Mouse (Mus musculus) heart, embryonic 11.5 days (tissue): Measurements from ENCODE around the gene Tgfb3. TPM values are rescaled to one million over a fixed set of nuclear protein-coding genes. Genes with fewer than 3 reads are reported as not detected.

ENCODE experiments used
- ATAC-seq: fragments of 200-750 bp; cut with Nextera tagmentation; replicated peaks from 2 replicates; pipeline ENCODE4 v1.8.0; 2017; ENCODE audit warnings: moderate library complexity; ENCODE audit not compliant: insufficient number of reproducible peaks, low FRiP score, low TSS enrichment
- H3K27ac ChIP-seq: fragments of 300-500 bp; sonication (generic); 2 replicates; pipeline ENCODE4 v1.5.1; 2014; ENCODE audit warnings: mild to moderate bottlenecking, low read depth, low read length
- H3K27me3 ChIP-seq: fragments of 300-500 bp; sonication (generic); 2 replicates; pipeline ENCODE4 v1.6.1; 2014; ENCODE audit warnings: mild to moderate bottlenecking, low read length, mixed read lengths; ENCODE audit not compliant: control insufficient read depth, insufficient read depth
- H3K36me3 ChIP-seq: fragments of 300-500 bp; sonication (generic); 2 replicates; pipeline ENCODE4 v1.6.1; 2014; ENCODE audit warnings: mild to moderate bottlenecking, low read length, moderate library complexity, mixed read lengths; ENCODE audit not compliant: control insufficient read depth, insufficient read depth
- H3K4me1 ChIP-seq: fragments of 300-500 bp; sonication (generic); 2 replicates; pipeline ENCODE4 v1.6.1; 2014; ENCODE audit warnings: low read length; ENCODE audit not compliant: control insufficient read depth, insufficient read depth
- H3K4me2 ChIP-seq: fragments of 300-500 bp; sonication (generic); 2 replicates; pipeline ENCODE4 v1.6.1; 2014; ENCODE audit warnings: mild to moderate bottlenecking, moderate library complexity
- H3K4me3 ChIP-seq: fragments of 300-500 bp; sonication (generic); 2 replicates; pipeline ENCODE4 v1.5.1; 2014; ENCODE audit warnings: low read depth, low read length
- H3K9ac ChIP-seq: fragments of 300-500 bp; sonication (generic); 2 replicates; pipeline ENCODE4 v1.6.1; 2014; ENCODE audit warnings: mild to moderate bottlenecking, low read depth, low read length, moderate library complexity
- H3K9me3 ChIP-seq: fragments of 300-500 bp; sonication (generic); replicated peaks from 2 replicates; pipeline ENCODE4 v1.6.1; 2016; ENCODE audit warnings: low read length; ENCODE audit not compliant: control insufficient read depth
- WGBS: fragments of 180-500 bp; shearing (Covaris S2); extraction: QIAGEN DNeasy Blood & Tissue Kit; methylation state at CpG from one replicate; pipeline ENCODE4 v1.1.7; 2014; ENCODE audit not compliant: insufficient replicate concordance; 5-methylcytosine and 5-hydroxymethylcytosine counted together
- polyA plus RNA-seq: library from polyadenylated mRNA; unstranded; fragments of >200 nt; fragmentation: Nextera tagmentation; extraction: Ambion mirVana; gene quantifications from 2 replicates; pipeline ENCODE4 v1.2.1, GENCODE M21; 2014

Tgfb3 gene
- polyA plus RNA-seq, 1 experiment from 2014 or later = 9.2 TPM

- WGBS = 72% methylated on average over 4 of the region's 4 CpGs
- ATAC-seq = no peak
- Histone ChIP-seq H3K27ac (peak overlapping the region; percentile 46), H3K4me3 (no peak overlapping the region), H3K4me2 (no peak overlapping the region), H3K9me3 (no peaks in the 10 kb centered on the region), H3K36me3 (no peaks in the 10 kb centered on the region), H3K27me3 (no peaks in the 10 kb centered on the region), H3K9ac (no peak overlapping the region), H3K4me1 (peaks cover 47% of the 10 kb centered on the region)
Measured at GRCm38 (mm10) chr12:86023081-86023871, 55.6 kb downstream of the Tgfb3 start.

GRCm38 (mm10) chr12:86022282-86022984 lies 56.4 kb downstream of the Tgfb3 start:
- Histone ChIP-seq H3K27ac (peak overlapping the region; percentile 46), H3K9me3 (no peaks in the 10 kb centered on the region), H3K36me3 (no peaks in the 10 kb centered on the region), H3K27me3 (no peaks in the 10 kb centered on the region), H3K4me2 (no peak overlapping the region), H3K4me1 (peaks cover 46% of the 10 kb centered on the region), H3K4me3 (no peak overlapping the region), H3K9ac (0 out of 2 replicates have a peak overlapping the region, but pooled peaks have one; percentile 39)
- no peak for ATAC-seq
- WGBS = 57% methylated on average over 9 of the region's 9 CpGs

GRCm38 (mm10) chr12:86021583-86021982 lies 57.3 kb downstream of the Tgfb3 start:
- ATAC-seq = no peak

GRCm38 (mm10) chr12:86017360-86017759 lies 61.5 kb downstream of the Tgfb3 start:
- peaks cover 20% of the 10 kb centered on the region for H3K4me1 ChIP-seq
- H3K4me2 ChIP-seq = no peak overlapping the region
- no peak overlapping the region for H3K27ac ChIP-seq
- no peaks in the 10 kb centered on the region for H3K9me3 ChIP-seq
- no peaks in the 10 kb centered on the region for H3K27me3 ChIP-seq
- H3K9ac ChIP-seq = no peak overlapping the region
- ATAC-seq = no peak
- 64% methylated on average over 5 of the region's 5 CpGs for WGBS
- H3K4me3 ChIP-seq = no peak overlapping the region
- H3K36me3 ChIP-seq = no peaks in the 10 kb centered on the region

More at GRCm38 (mm10) chr12:86021583-86021982, 57.3 kb downstream of the Tgfb3 start:
- no peak overlapping the region for H3K4me3 ChIP-seq
- peaks cover 37% of the 10 kb centered on the region for H3K4me1 ChIP-seq
- no peak overlapping the region for H3K9ac ChIP-seq
- 0 out of 2 replicates have a peak overlapping the region, but pooled peaks have one; percentile 17 for H3K27ac ChIP-seq
- H3K9me3 ChIP-seq = no peaks in the 10 kb centered on the region
- H3K27me3 ChIP-seq = no peaks in the 10 kb centered on the region
- no peaks in the 10 kb centered on the region for H3K36me3 ChIP-seq
- 46% methylated on average over 6 of the region's 6 CpGs for WGBS
- H3K4me2 ChIP-seq = no peak overlapping the region; the same call in 1 of the 2 replicates

GRCm38 (mm10) chr12:86015114-86015513 lies 63.7 kb downstream of the Tgfb3 start:
- Histone ChIP-seq H3K9ac (no peak overlapping the region), H3K4me3 (no peak overlapping the region), H3K27me3 (no peaks in the 10 kb centered on the region), H3K9me3 (no peaks in the 10 kb centered on the region), H3K36me3 (no peaks in the 10 kb centered on the region), H3K4me1 (0 out of 2 replicates have a peak, but pooled peaks cover under 1% of the 10 kb centered on the region), H3K27ac (no peak overlapping the region), H3K4me2 (no peak overlapping the region)
- ATAC-seq = no peak
- WGBS = 74% methylated on average over 2 of the region's 2 CpGs

- Histone ChIP-seq H3K9me3 (no peaks in the 10 kb centered on the region), H3K4me2 (no peak overlapping the region), H3K4me3 (no peak overlapping the region), H3K27me3 (no peaks in the 10 kb centered on the region), H3K4me1 (no peaks in the 10 kb centered on the region), H3K27ac (no peak overlapping the region), H3K9ac (no peak overlapping the region), H3K36me3 (no peaks in the 10 kb centered on the region)
- WGBS = 78% methylated on average over 3 of the region's 3 CpGs
- no peak for ATAC-seq
Measured at GRCm38 (mm10) chr12:86014621-86015020, 64.2 kb downstream of the Tgfb3 start.

GRCm38 (mm10) chr12:86014174-86014573 lies 64.7 kb downstream of the Tgfb3 start:
- H3K27ac ChIP-seq = no peak overlapping the region
- no peaks in the 10 kb centered on the region; the same call in 1 of the 2 replicates for H3K4me1 ChIP-seq
- H3K36me3 ChIP-seq = no peaks in the 10 kb centered on the region
- H3K4me3 ChIP-seq = no peak overlapping the region
- no peaks in the 10 kb centered on the region for H3K9me3 ChIP-seq
- no peak overlapping the region for H3K4me2 ChIP-seq
- 83% methylated on average over 2 of the region's 2 CpGs for WGBS
- H3K9ac ChIP-seq = no peak overlapping the region
- no peak for ATAC-seq
- no peaks in the 10 kb centered on the region for H3K27me3 ChIP-seq

GRCm38 (mm10) chr12:86012195-86012594 lies 66.6 kb downstream of the Tgfb3 start:
- no peak overlapping the region for H3K4me3 ChIP-seq
- no peak overlapping the region for H3K27ac ChIP-seq
- H3K27me3 ChIP-seq = no peaks in the 10 kb centered on the region
- H3K4me1 ChIP-seq = peaks cover 16% of the 10 kb centered on the region
- WGBS = 81% methylated on average over 2 of the region's 2 CpGs
- ATAC-seq = no peak
- no peaks in the 10 kb centered on the region for H3K36me3 ChIP-seq
- H3K9ac ChIP-seq = no peak overlapping the region
- H3K4me2 ChIP-seq = no peak overlapping the region
- no peaks in the 10 kb centered on the region for H3K9me3 ChIP-seq
